Mouse (Mus musculus) heart, postnatal 0 days (tissue): ENCODE measurements around the gene Rufy4.

Source experiments
- CTCF ChIP-seq: IDR thresholded peaks from 2 replicates; pipeline ENCODE4 v1.5.1; 2016; ENCODE audit warnings: antibody characterized with exemption, control low read depth, low read depth
- EP300 ChIP-seq: IDR thresholded peaks from 2 replicates; pipeline ENCODE4 v1.6.1; 2016; ENCODE audit warnings: antibody characterized with exemption, low read depth

DNA sequence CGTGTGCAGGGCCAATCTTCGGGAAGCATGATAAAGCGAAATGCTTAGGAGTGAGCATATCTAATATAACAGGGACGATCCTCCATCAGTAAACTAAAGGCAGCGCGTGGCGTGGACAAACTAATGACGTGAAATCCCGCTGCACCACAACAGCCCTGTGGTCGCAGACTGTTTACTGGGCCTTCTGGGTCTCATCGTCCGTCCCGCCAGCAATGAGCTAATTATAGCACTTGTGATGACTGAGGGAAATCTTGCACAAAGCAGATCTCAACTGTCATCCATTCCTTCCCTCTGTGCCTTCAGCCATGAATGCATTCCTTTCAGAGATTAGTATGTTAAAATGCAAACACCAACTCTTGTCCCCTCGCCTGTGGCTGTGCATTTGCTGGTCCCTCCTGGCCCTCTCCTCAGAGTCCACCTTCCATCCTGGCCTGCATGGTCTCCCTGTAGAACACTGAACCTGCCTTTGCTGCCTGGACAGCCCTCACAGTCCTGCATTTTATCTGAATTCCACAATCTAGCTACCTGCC is 31.1 kb downstream of the Rufy4 start:
- TF ChIP-seq CTCF = no peak
- no peak for TF ChIP-seq EP300
